Mouse (Mus musculus) cerebral cortex, adult 2 months (tissue): ENCODE measurements around the gene Carmil1.

Experiments
- WGBS: fragments of 180-500 bp; shearing (Covaris S2); methylation state at CpG from one replicate; pipeline ENCODE4 v1.1.7; 2018; 5-methylcytosine and 5-hydroxymethylcytosine counted together

The Carmil1 gene

GRCm38 (mm10) chr13:24260751-24261591, 19.6 kb downstream of the Carmil1 start:
- 60% methylated on average over 10 of the region's 10 CpGs for WGBS

GRCm38 (mm10) chr13:24257809-24258208, 22.8 kb downstream of the Carmil1 start:
- WGBS = 67% methylated on average over 6 of the region's 6 CpGs

GRCm38 (mm10) chr13:24253989-24254388, 26.6 kb downstream of the Carmil1 start:
- 2% methylated on average over 2 of the region's 2 CpGs for WGBS

DNA sequence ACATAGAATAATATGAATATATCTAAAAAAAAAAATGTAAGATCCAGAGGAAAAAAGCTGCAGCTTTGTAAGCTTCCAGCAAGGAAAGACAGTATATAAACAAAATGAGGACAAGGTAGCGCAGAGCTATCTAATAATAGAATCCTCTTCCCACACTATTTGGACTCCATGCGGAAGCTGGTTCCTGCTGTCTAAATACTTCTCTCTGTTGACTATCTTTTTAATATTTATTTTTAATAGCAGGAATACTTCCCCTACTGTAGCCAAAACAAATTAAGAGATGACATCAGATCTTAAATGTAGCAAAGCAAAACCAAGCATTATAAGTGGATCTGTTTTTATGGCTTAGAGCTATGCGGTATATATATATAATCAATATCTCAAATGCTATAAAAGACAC, 27.0 kb downstream of the Carmil1 start:
- 41% methylated on average over 3 of the region's 3 CpGs for WGBS

DNA sequence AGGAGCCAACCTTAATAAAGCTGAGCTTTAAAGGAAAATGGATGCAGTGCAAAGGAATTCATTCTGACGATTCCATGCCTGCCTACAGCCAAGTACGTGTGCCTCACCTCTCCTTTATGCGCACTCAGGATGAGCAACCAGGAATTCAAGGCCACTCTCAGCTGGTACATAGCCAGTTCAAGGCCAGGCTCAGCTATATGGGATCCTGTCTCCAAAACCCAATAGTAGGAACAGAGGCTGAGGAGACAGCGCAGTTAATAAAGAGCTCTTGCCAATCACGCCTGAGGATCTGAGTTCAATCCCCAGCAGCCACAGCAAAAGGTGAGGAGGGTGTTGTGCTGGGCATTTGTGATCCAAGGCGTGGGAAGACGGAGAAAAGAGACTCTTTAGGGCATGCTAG, 29.4 kb downstream of the Carmil1 start:
- WGBS = 91% methylated on average over 7 of the region's 7 CpGs

- WGBS = 32% methylated on average over 5 of the region's 5 CpGs
Measured at GRCm38 (mm10) chr13:24247928-24248327, 32.7 kb downstream of the Carmil1 start.

DNA sequence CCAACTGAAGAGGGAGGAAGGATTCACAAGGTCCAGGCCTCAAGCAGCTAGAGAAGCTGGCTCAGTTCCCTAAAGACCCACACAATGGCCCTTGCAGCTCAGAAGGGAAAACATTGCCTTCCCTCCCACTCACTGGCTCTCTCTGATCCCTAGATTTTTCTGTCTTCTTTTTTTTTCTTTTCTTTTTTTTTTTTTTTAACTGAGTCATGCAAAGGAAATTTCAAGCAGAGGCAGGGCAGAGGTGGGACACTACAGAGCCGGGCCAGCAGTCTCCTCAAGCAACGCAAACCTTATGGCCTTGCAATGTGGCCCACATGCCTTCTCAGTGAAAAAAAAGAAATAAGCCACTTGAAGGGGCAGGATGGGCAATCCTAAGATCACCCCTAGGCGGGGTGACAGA, 33.2 kb downstream of the Carmil1 start:
- 55% methylated on average over 3 of the region's 3 CpGs for WGBS

GRCm38 (mm10) chr13:24246266-24246665, 34.3 kb downstream of the Carmil1 start:
- WGBS = 92% methylated on average over 6 of the region's 6 CpGs

DNA sequence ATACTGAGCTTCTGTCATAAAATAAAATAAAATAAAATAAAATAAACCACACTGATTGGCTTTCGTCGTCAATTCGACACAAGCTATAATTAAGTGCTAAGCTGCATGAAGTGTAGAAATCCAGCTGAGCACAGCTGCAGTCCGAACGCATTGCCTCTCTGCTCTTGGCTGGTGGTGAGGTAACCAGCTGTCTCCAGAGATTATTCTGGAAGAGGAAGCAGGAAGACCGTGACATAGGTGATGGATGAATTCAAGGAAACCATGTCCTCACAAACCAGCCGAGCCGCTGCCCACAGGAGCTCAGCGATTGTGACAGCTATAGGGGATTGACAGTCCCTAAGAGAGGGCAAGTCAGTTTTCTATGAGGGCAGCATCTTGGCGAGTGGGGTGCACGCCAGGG, 36.0 kb downstream of the Carmil1 start:
- 76% methylated on average over 11 of the region's 11 CpGs for WGBS

- 73% methylated on average over 4 of the region's 4 CpGs for WGBS
Measured at GRCm38 (mm10) chr13:24243964-24244363, 36.6 kb downstream of the Carmil1 start.

DNA sequence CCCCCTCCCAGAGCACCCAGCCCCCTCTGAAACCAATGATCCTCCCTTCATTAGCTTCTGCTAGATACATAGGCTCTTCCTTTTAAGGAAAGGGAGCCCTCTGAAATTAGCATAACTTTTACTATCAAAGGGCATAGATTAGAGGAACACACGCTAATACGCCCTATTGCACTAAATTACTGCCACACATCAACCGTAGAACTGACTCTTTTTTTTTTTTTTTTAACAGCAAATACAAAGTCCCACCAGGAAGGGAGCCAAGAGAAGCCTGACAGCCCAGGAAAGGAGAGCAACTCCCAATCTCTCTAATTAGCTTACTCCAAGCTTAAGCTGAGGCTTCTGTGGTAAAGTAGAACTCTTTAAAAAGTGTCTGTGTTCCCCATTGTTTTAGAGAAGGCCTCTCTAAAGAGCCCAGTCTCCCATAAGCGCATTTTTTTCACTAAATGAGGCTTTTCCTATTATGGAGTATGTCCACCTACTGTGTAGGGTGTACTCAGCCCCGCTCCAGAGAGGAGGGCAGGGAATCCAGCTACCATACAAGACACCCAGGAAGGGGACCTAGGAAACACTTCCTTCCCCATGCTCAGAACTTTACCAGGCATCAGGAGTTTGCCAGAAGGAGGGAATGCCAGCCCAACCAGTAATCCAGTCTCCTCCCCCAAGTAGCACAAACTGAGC, 38.0 kb downstream of the Carmil1 start:
- 66% methylated on average over 5 of the region's 5 CpGs for WGBS

DNA sequence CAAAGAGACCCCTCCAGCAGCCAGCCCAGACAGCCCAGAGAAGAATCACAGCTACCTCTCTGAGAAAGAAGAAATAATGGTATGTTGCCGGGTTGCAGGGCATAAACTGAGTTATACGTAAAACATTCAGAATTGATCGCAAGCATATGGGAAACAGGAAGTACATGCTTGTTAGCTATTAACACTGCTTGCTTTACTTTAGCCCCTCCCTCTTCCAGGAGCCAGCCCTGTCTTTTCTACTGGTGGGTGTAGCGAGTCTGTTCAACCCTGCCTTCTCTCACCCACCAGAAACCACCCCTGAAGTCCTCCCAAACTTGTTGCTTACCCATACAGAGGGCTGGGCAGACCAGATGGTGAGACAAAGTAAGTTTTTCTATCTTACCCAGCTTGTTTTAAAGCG, 39.4 kb downstream of the Carmil1 start:
- 54% methylated on average over 5 of the region's 5 CpGs for WGBS

DNA sequence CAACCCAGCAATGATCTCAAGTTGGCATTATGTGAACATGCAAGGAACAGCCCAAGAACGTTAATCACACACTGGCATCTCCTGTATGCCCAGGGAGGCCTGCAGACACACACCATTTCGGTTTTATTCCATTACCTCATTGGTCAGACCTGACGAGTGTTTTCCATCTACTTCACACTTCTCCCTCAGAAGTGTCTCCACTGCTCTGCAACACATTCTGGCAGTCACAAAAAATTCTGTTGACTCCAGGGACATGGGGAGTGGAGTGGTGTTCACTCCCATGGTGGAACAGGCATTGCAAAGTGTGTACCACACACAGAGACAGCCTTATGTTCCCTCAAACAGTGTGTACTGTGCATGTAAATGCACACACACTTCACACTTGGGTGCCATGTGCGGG, 40.2 kb downstream of the Carmil1 start:
- WGBS = 46% methylated on average over 4 of the region's 4 CpGs

- 47% methylated on average over 3 of the region's 3 CpGs for WGBS
Measured at GRCm38 (mm10) chr13:24238456-24239120, 42.0 kb downstream of the Carmil1 start.

DNA sequence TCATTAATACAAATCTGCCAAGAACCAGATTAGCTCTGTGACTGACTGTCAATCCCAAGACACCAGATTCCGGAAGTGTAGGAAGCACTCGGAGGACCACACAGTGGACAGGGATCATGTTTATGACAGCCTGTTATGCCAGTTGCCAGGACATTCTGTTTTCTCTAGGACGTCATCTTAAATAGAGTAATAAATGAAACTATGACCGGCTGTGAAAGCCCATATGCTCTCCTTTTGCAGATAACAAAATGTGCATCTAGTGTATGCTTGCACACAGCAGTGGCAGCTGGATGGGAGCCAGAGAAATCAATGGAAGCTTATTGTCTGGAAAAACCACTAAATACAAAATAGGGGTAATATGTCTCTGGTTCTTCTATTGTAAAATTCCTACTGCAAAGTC, 43.9 kb downstream of the Carmil1 start:
- WGBS = 80% methylated on average over 4 of the region's 4 CpGs

DNA sequence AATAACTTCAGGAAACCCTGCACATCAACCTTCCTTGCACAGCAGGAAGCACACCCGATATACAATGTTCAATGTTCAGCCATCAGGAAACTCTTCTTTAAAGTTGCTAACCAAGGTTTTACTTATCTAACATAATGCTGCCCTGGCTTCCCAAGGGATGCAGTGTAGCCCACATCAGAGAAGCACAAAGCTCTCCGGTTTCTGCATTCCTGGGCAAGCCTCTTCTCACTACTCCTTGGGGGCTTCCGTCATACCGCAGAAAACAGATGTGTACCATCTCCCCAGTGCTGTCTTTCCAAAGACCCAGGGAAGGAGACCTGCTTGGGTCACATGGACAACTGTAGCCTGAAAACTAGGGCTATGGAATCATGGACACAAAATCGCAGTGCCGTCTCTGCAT, 47.8 kb downstream of the Carmil1 start:
- WGBS = 80% methylated on average over 6 of the region's 6 CpGs

- WGBS = 59% methylated on average over 10 of the region's 10 CpGs
Measured at GRCm38 (mm10) chr13:24231746-24232483, 48.7 kb downstream of the Carmil1 start.

GRCm38 (mm10) chr13:24231146-24231545, 49.4 kb downstream of the Carmil1 start:
- 90% methylated on average over 2 of the region's 2 CpGs for WGBS

DNA sequence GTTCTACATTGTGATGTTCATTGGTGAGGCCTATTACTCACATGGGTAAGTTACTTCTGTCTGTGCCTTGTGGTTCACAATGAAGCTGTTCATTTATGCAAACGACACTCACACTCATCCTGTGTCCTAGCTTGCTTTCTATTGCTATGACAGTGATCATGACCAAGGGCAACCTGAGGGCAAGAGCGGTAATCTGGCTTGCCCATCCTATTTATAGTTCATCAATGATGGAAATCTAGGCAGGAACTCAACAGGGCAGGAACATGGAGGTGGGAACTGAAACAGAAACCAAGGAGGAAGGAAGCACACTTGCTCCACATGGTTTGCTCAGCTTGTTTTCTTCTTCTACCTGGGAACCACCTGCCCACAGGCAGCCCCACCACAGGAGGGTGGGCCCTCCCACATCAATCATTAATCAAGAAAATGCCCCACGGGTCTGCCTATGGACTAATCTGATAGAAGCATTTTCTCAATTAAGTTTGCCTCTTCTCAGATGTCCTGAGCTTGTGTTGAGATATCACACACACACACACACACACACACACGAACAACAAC, 50.0 kb downstream of the Carmil1 start:
- 88% methylated on average over 4 of the region's 4 CpGs for WGBS

- 41% methylated on average over 8 of the region's 8 CpGs for WGBS
Measured at GRCm38 (mm10) chr13:24223425-24224201, 57.0 kb downstream of the Carmil1 start.

DNA sequence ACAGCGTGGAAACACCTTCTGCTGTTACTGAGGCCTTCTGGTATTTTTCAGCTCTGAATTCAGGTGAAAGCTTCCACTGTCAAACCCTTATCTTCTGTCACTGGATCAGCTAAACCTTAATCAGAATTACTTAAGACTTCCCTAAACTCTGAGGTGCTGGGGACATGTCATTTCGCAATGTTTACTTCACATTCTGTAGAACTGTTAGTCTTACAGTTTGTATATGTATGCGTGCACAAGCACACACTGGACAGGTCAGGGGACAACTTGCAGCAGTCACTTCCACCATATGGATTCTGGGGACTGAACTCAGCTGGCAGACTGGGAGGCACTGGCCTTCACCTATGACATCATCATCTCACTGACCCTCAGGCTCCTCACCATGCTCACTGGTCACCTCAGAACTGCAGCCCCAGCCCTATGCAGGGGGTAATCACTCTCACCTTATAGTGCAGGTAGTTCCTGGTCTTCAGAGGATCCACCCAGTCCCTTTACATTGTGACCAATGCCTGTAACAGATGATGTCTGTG, 60.1 kb downstream of the Carmil1 start:
- WGBS = 93% methylated on average over 3 of the region's 3 CpGs
